Mouse (Mus musculus) heart, embryonic 15.5 days (tissue): ENCODE measurements around the gene Gpr87. TPM values are rescaled to one million over a fixed set of nuclear protein-coding genes. Genes with fewer than 3 reads are reported as not detected.

Source experiments
- ATAC-seq: fragments of 200-750 bp; cut with Nextera tagmentation; replicated peaks from 2 replicates; pipeline ENCODE4 v1.8.0; 2017; ENCODE audit warnings: low read depth, moderate TSS enrichment; ENCODE audit not compliant: insufficient number of reproducible peaks, insufficient read depth, low FRiP score
- H3K27ac ChIP-seq: fragments of 300-500 bp; sonication (generic); 2 replicates; pipeline ENCODE4 v1.5.1; 2015; ENCODE audit warnings: mild to moderate bottlenecking, inconsistent platforms
- H3K27me3 ChIP-seq: fragments of 300-500 bp; sonication (generic); 2 replicates; pipeline ENCODE4 v1.6.1; 2015; ENCODE audit warnings: inconsistent platforms
- H3K36me3 ChIP-seq: fragments of 300-500 bp; sonication (generic); 2 replicates; pipeline ENCODE4 v1.6.1; 2015; ENCODE audit warnings: mild to moderate bottlenecking, inconsistent platforms
- H3K4me1 ChIP-seq: fragments of 300-500 bp; sonication (generic); replicated peaks from 2 replicates; pipeline ENCODE4 v1.6.1; 2015; ENCODE audit warnings: inconsistent platforms
- H3K4me2 ChIP-seq: fragments of 300-500 bp; sonication (generic); 2 replicates; pipeline ENCODE4 v1.6.1; 2015; ENCODE audit warnings: inconsistent platforms, mild to moderate bottlenecking, moderate library complexity
- H3K4me3 ChIP-seq: fragments of 300-500 bp; sonication (generic); 2 replicates; pipeline ENCODE4 v1.5.1; 2015; ENCODE audit warnings: mild to moderate bottlenecking, inconsistent platforms
- H3K9ac ChIP-seq: fragments of 300-500 bp; sonication (generic); 2 replicates; pipeline ENCODE4 v1.6.1; 2015; ENCODE audit warnings: mild to moderate bottlenecking, inconsistent platforms
- H3K9me3 ChIP-seq: fragments of 300-500 bp; sonication (generic); replicated peaks from 2 replicates; pipeline ENCODE4 v1.6.1; 2016; ENCODE audit warnings: inconsistent platforms
- WGBS: fragments of 180-500 bp; shearing (Covaris S2); methylation state at CpG from one replicate; pipeline ENCODE4 v1.1.7; 2015; ENCODE audit warnings: mixed read lengths; 5-methylcytosine and 5-hydroxymethylcytosine counted together
- polyA plus RNA-seq: library from polyadenylated mRNA; unstranded; fragments of >200 nt; fragmentation: Nextera tagmentation; extraction: Ambion mirVana; gene quantifications from 2 replicates; pipeline ENCODE4 v1.2.1, GENCODE M21; 2015

Gene Gpr87
- polyA plus RNA-seq, 1 experiment from 2014 or later: 0.14 TPM

DNA sequence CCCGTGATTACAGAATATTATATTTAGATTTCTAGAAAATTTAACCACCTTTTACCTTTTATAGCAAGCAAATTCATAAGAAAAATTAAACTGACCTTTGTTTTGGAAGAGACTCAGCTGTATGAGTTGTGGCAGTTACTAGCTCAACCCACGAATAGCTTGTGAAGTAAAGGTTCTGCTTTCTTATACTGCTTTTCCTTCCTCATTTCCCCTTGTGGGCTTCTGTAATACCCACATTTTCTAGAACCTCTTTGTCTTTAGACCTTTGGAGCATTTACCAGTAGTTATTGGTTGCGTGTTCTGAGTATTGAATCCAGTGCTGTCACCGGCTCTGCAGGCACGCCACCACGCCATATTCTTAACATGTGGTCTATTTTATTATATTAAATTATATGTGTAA lies 15.8 kb upstream of the Gpr87 start, which contains the start of gene P2ry13:
Gene P2ry13, minus strand, starts transcription at position 156 of the 400 bp plus-strand sequence.
- Histone ChIP-seq H3K4me1 (peaks cover 4% of the 10 kb centered on the region), H3K27me3 (no peaks in the 10 kb centered on the region), H3K36me3 (no peaks in the 10 kb centered on the region), H3K27ac (no peak within 1 kb of the TSS), H3K9ac (no peak within 1 kb of the TSS), H3K4me2 (no peak within 1 kb of the TSS), H3K4me3 (no peak within 1 kb of the TSS), H3K9me3 (no peaks in the 10 kb centered on the region)
- no peak for ATAC-seq
- 84% methylated on average over 6 of the region's 6 CpGs for WGBS

GRCm38 (mm10) chr3:59210089-59210488 lies 15.2 kb upstream of the Gpr87 start:
- 64% methylated on average over 8 of the region's 8 CpGs for WGBS

GRCm38 (mm10) chr3:59208650-59209548 lies 14.0 kb upstream of the Gpr87 start:
- H3K9ac ChIP-seq: no peak overlapping the region
- ATAC-seq: no peak
- no peaks in the 10 kb centered on the region for H3K36me3 ChIP-seq
- no peak overlapping the region for H3K4me2 ChIP-seq
- H3K27me3 ChIP-seq: no peaks in the 10 kb centered on the region
- no peaks in the 10 kb centered on the region for H3K9me3 ChIP-seq
- H3K4me3 ChIP-seq: no peak overlapping the region
- 66% methylated on average over 4 of the region's 4 CpGs for WGBS
- peaks cover 22% of the 10 kb centered on the region for H3K4me1 ChIP-seq
- H3K27ac ChIP-seq: no peak overlapping the region

More at GRCm38 (mm10) chr3:59210089-59210488, 15.2 kb upstream of the Gpr87 start:
- H3K27ac ChIP-seq: no peak overlapping the region
- H3K4me2 ChIP-seq: no peak overlapping the region
- no peak for ATAC-seq
- H3K9me3 ChIP-seq: no peaks in the 10 kb centered on the region
- peaks cover 10% of the 10 kb centered on the region for H3K4me1 ChIP-seq
- no peaks in the 10 kb centered on the region for H3K27me3 ChIP-seq
- H3K9ac ChIP-seq: no peak overlapping the region
- H3K4me3 ChIP-seq: no peak overlapping the region
- no peaks in the 10 kb centered on the region for H3K36me3 ChIP-seq

DNA sequence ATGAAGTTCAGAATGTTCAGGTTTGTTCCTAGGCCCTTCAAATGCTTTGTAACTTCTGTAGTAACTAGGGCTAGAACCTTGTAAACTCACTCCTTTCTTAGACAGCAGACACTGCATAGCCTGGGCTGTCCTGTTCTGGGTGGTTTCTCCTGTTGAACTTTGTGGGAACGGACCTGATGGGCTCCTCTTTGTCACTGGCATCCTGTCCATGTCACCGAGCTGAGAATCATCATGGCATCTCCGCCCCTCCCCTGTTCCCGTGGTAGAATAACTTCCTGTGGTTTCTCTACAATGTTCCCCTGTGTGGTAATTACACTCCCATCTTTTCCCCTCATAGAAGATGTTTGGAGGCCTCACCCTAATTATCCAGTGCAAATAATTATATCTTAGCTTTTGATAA lies 11.0 kb upstream of the Gpr87 start:
- Histone ChIP-seq H3K9me3 (no peaks in the 10 kb centered on the region), H3K27me3 (no peaks in the 10 kb centered on the region), H3K27ac (peak overlapping the region; percentile 57), H3K9ac (no peak overlapping the region), H3K4me3 (no peak overlapping the region), H3K4me1 (peaks cover 24% of the 10 kb centered on the region), H3K36me3 (no peaks in the 10 kb centered on the region), H3K4me2 (no peak overlapping the region)
- ATAC-seq: no peak
- 69% methylated on average over 4 of the region's 4 CpGs for WGBS

GRCm38 (mm10) chr3:59204719-59205503 lies 10.0 kb upstream of the Gpr87 start:
- peak; percentile 51 for ATAC-seq
- Histone ChIP-seq H3K9ac (no peak overlapping the region; the same call in 1 of the 2 replicates), H3K36me3 (no peaks in the 10 kb centered on the region), H3K4me3 (0 out of 2 replicates have a peak overlapping the region, but pooled peaks have one; percentile 3), H3K4me1 (peaks cover 24% of the 10 kb centered on the region), H3K4me2 (peak overlapping the region; percentile 39), H3K27ac (peak overlapping the region; percentile 57), H3K9me3 (no peaks in the 10 kb centered on the region), H3K27me3 (no peaks in the 10 kb centered on the region)
- WGBS: 28% methylated on average over 11 of the region's 11 CpGs

DNA sequence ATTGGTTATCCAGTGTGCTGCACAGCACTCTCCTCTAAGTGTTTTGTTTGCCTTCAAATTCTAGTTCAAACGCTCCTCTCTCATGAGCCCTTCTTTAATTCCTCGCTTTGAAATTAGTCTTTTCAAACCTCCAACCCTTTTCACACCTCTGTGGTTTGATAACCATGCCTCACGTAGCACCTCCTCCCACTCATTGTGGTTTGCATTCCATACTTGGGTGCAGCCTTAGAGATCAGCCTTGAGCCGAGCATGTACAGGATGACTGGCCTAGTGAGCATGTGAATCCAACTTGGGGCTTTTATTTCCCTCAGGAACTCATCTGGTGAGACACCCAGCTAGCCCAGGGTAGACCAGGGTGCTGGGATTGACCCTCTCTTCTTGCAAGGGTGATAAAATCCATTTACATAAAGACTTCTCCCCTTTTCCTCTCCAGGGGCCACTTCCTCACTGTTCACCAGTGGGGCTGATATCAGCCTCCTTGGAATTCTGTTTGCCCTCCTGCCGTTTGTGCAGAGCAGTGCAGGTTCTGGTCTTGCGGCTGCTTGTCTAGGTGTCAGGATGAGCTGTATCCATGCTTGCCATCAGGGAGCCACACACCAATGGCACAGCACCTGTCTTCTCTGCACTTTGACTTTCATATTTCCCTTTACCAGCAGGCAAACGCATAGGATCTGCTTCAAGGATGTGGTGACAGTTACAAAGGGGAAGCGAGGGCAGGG lies 9.1 kb upstream of the Gpr87 start:
- Histone ChIP-seq H3K36me3 (no peaks in the 10 kb centered on the region), H3K4me1 (peaks cover 24% of the 10 kb centered on the region), H3K27me3 (no peaks in the 10 kb centered on the region), H3K4me3 (no peak overlapping the region), H3K4me2 (no peak overlapping the region), H3K27ac (peak overlapping the region; percentile 57), H3K9ac (no peak overlapping the region), H3K9me3 (no peaks in the 10 kb centered on the region)
- no peak; the same call in 1 of the 2 replicates for ATAC-seq
- WGBS: 38% methylated on average over 8 of the region's 8 CpGs

- Histone ChIP-seq H3K4me1 (no peaks in the 10 kb centered on the region), H3K4me2 (no peak overlapping the region), H3K9ac (no peak overlapping the region), H3K36me3 (no peaks in the 10 kb centered on the region), H3K27me3 (no peaks in the 10 kb centered on the region), H3K4me3 (no peak overlapping the region), H3K9me3 (no peaks in the 10 kb centered on the region), H3K27ac (no peak overlapping the region)
- no peak for ATAC-seq
- 67% methylated on average over 4 of the region's 4 CpGs for WGBS
Measured at GRCm38 (mm10) chr3:59197329-59197948, 2.5 kb upstream of the Gpr87 start.

- Histone ChIP-seq H3K36me3 (no peaks in the 10 kb centered on the region), H3K27me3 (no peaks in the 10 kb centered on the region), H3K9ac (no peak overlapping the region), H3K4me1 (no peaks in the 10 kb centered on the region), H3K27ac (no peak overlapping the region), H3K9me3 (no peaks in the 10 kb centered on the region), H3K4me3 (no peak overlapping the region), H3K4me2 (no peak overlapping the region)
- 88% methylated on average over 7 of the region's 7 CpGs for WGBS
- ATAC-seq: no peak
Measured at GRCm38 (mm10) chr3:59194099-59194498, 805 bp downstream of the Gpr87 start.

- ATAC-seq: no peak
- H3K27me3 ChIP-seq: no peaks in the 10 kb centered on the region
Measured at GRCm38 (mm10) chr3:59191674-59192073, 3.2 kb downstream of the Gpr87 start.

GRCm38 (mm10) chr3:59187336-59187735 lies 7.6 kb downstream of the Gpr87 start:
- no peaks in the 10 kb centered on the region for H3K27me3 ChIP-seq
- no peak overlapping the region for H3K4me2 ChIP-seq
- H3K9ac ChIP-seq: no peak overlapping the region
- 67% methylated on average over 4 of the region's 4 CpGs for WGBS
- no peaks in the 10 kb centered on the region for H3K4me1 ChIP-seq
- H3K36me3 ChIP-seq: no peaks in the 10 kb centered on the region
- H3K27ac ChIP-seq: no peak overlapping the region
- H3K4me3 ChIP-seq: no peak overlapping the region
- ATAC-seq: no peak
- no peaks in the 10 kb centered on the region for H3K9me3 ChIP-seq

More at GRCm38 (mm10) chr3:59191674-59192073, 3.2 kb downstream of the Gpr87 start:
- Histone ChIP-seq H3K9ac (no peak overlapping the region), H3K4me1 (no peaks in the 10 kb centered on the region), H3K4me2 (no peak overlapping the region), H3K4me3 (no peak overlapping the region), H3K36me3 (no peaks in the 10 kb centered on the region), H3K9me3 (no peaks in the 10 kb centered on the region), H3K27ac (no peak overlapping the region)
- WGBS: 92% methylated on average over 6 of the region's 6 CpGs
